Mouse (Mus musculus) liver, postnatal 0 days (tissue): ENCODE data around the gene Xpo4. TPM values are rescaled to one million over a fixed set of nuclear protein-coding genes. Genes with fewer than 3 reads are reported as not detected.

Experiments used
- ATAC-seq: fragments of 200-750 bp; cut with Nextera tagmentation; 2 replicates; pipeline ENCODE4 v1.8.0; 2017; ENCODE audit warnings: mild to moderate bottlenecking, moderate library complexity
- DNase-seq: peaks from one replicate; pipeline ENCODE4 v3.0.0-alpha.2; 2016
- H3K27ac ChIP-seq: fragments of 300-500 bp; sonication (generic); 2 replicates; pipeline ENCODE4 v1.5.1; 2014; ENCODE audit warnings: antibody characterized with exemption, moderate library complexity, mild to moderate bottlenecking, low read depth
- H3K27me3 ChIP-seq: fragments of 300-500 bp; sonication (generic); 2 replicates; pipeline ENCODE4 v1.6.1; 2014; ENCODE audit warnings: low read length, control low read depth, mixed read lengths; ENCODE audit not compliant: insufficient read depth
- H3K36me3 ChIP-seq: fragments of 300-500 bp; sonication (generic); replicated peaks from 2 replicates; pipeline ENCODE4 v1.6.1; 2014; ENCODE audit warnings: mild to moderate bottlenecking, control low read depth, low read length, moderate library complexity, mixed read lengths; ENCODE audit not compliant: insufficient read depth
- H3K4me1 ChIP-seq: fragments of 300-500 bp; sonication (generic); 2 replicates; pipeline ENCODE4 v1.6.1; 2014; ENCODE audit warnings: antibody characterized with exemption, mild to moderate bottlenecking, control low read depth; ENCODE audit not compliant: insufficient read depth
- H3K4me2 ChIP-seq: fragments of 300-500 bp; sonication (generic); 2 replicates; pipeline ENCODE4 v1.6.1; 2014; ENCODE audit warnings: low read depth, mild to moderate bottlenecking, low read length, moderate library complexity, mixed read lengths
- H3K4me3 ChIP-seq: fragments of 300-500 bp; sonication (generic); 2 replicates; pipeline ENCODE4 v1.5.1; 2014; ENCODE audit warnings: low read depth, low read length
- H3K9ac ChIP-seq: fragments of 300-500 bp; sonication (generic); replicated peaks from 2 replicates; pipeline ENCODE4 v1.6.1; 2014; ENCODE audit warnings: mild to moderate bottlenecking, moderate library complexity
- H3K9me3 ChIP-seq: fragments of 300-500 bp; sonication (generic); 2 replicates; pipeline ENCODE4 v1.6.1; 2016; ENCODE audit warnings: mild to moderate bottlenecking, control low read depth, low read length, mixed read lengths
- CTCF ChIP-seq: sonication (generic); IDR thresholded peaks from 2 replicates; pipeline ENCODE4 v1.5.1; 2016; ENCODE audit warnings: antibody characterized with exemption, low read depth
- EP300 ChIP-seq: IDR thresholded peaks from 2 replicates; pipeline ENCODE4 v1.6.1; 2016; ENCODE audit warnings: antibody characterized with exemption, low read depth, mild to moderate bottlenecking
- WGBS: fragments of 180-500 bp; shearing (Covaris S2); extraction: QIAGEN DNeasy Blood & Tissue Kit; methylation state at CpG from one replicate; pipeline ENCODE4 v1.1.7; 2014; ENCODE audit not compliant: insufficient replicate concordance; 5-methylcytosine and 5-hydroxymethylcytosine counted together
- polyA plus RNA-seq: library from polyadenylated mRNA; unstranded; fragments of >200 nt; fragmentation: Nextera tagmentation; extraction: Ambion mirVana; gene quantifications from 2 replicates; pipeline ENCODE4 v1.2.1, GENCODE M21; 2015

Xpo4 gene
- polyA plus RNA-seq, 1 experiment from 2014 or later, result 4.9 TPM

DNA sequence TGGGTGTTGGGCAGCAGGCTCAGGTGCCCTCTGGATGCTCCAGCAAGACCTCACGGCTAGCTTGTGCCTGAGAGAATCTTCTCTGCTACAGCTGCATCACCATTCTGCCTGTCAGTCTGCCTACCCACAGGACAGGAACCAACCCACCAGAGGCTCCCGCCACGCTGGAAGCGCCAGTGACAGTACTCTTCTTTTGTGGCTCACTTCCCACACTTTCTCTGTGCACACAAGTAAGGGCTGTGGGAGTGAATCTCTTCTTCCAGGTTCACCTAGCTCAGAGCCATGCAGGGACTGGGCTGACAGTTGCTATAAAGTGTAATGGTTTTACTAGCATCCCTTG lies 41.5 kb upstream of the Xpo4 start:
- DNase-seq (no peak), ATAC-seq (no peak)
- Histone ChIP-seq H3K4me1 (peaks cover 7% of the 10 kb centered on the region), H3K4me2 (no peak overlapping the region), H3K9ac (no peak overlapping the region), H3K36me3 (peaks cover 14% of the 10 kb centered on the region), H3K4me3 (no peak overlapping the region), H3K27me3 (no peaks in the 10 kb centered on the region), H3K9me3 (no peaks in the 10 kb centered on the region), H3K27ac (no peak overlapping the region)
- 73% methylated on average over 4 of the region's 4 CpGs for WGBS
- TF ChIP-seq EP300 (no peak), CTCF (no peak)

- H3K27me3 ChIP-seq, result no peaks in the 10 kb centered on the region
- WGBS, result 81% methylated on average over 4 of the region's 4 CpGs
- TF ChIP-seq EP300 (no peak), CTCF (no peak)
These were observed 40.5 kb upstream of the Xpo4 start for GRCm38 (mm10) chr14:57705759-57706158.

GRCm38 (mm10) chr14:57705075-57705474 lies 39.8 kb upstream of the Xpo4 start:
- no peaks in the 10 kb centered on the region for H3K27me3 ChIP-seq
- H3K4me3 ChIP-seq, result no peak overlapping the region
- TF ChIP-seq CTCF (no peak), EP300 (no peak)
- no peaks in the 10 kb centered on the region for H3K9me3 ChIP-seq
- no peak overlapping the region for H3K4me2 ChIP-seq
- 83% methylated on average over 4 of the region's 4 CpGs for WGBS
- no peak for ATAC-seq
- no peak overlapping the region for H3K9ac ChIP-seq
- no peaks in the 10 kb centered on the region for H3K4me1 ChIP-seq
- no peak overlapping the region for H3K27ac ChIP-seq
- DNase-seq, result no peak
- H3K36me3 ChIP-seq, result peaks cover 19% of the 10 kb centered on the region

More at GRCm38 (mm10) chr14:57705759-57706158, 40.5 kb upstream of the Xpo4 start:
- Histone ChIP-seq H3K4me1 (peaks cover 2% of the 10 kb centered on the region; the same call in 1 of the 2 replicates), H3K4me2 (no peak overlapping the region), H3K27ac (no peak overlapping the region), H3K4me3 (no peak overlapping the region), H3K9me3 (no peaks in the 10 kb centered on the region), H3K9ac (no peak overlapping the region), H3K36me3 (peaks cover 14% of the 10 kb centered on the region)
- no peak for ATAC-seq
- no peak for DNase-seq

- H3K4me3 ChIP-seq, result no peak overlapping the region
- no peak overlapping the region for H3K9ac ChIP-seq
- H3K36me3 ChIP-seq, result peaks cover 41% of the 10 kb centered on the region
- H3K9me3 ChIP-seq, result no peaks in the 10 kb centered on the region
- H3K4me1 ChIP-seq, result no peaks in the 10 kb centered on the region
- H3K27me3 ChIP-seq, result no peaks in the 10 kb centered on the region
- WGBS, result 70% methylated on average over 12 of the region's 12 CpGs
- H3K27ac ChIP-seq, result no peak overlapping the region
- TF ChIP-seq CTCF (no peak), EP300 (no peak)
- H3K4me2 ChIP-seq, result no peak overlapping the region
- no peak for ATAC-seq
- DNase-seq, result no peak
These were observed 36.8 kb upstream of the Xpo4 start for GRCm38 (mm10) chr14:57701915-57702477.

DNA sequence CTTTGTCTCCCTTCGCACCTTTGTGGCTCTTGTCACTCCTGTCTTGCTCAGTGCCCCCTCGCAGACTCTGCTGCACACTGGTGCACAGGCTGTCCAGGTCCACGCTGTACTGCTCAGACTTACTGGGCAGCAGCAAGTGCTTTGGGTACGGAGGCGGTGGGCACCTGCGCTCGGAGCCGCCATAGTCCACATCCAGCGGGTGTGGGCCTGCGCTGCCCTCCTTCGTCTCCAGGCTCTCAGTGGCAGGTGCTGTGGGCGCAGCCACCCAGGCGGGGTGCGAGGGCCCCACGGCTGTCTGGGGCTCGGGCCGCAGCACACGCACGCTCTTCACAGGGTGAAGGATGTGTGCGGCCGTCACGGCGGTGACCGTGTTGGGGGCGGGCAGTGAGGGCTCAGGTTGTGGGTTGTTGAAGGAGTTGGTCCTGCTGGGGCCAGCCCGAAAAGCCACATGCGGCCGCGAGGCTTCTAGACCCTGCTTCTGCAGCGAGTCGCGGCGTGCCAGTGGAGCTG lies 34.3 kb upstream of the Xpo4 start:
- no peak for TF ChIP-seq CTCF
- TF ChIP-seq EP300, result no peak
- Histone ChIP-seq H3K36me3 (peaks cover 54% of the 10 kb centered on the region), H3K27ac (no peak overlapping the region), H3K4me3 (no peak overlapping the region), H3K4me2 (no peak overlapping the region), H3K9ac (no peak overlapping the region), H3K4me1 (no peaks in the 10 kb centered on the region), H3K27me3 (no peaks in the 10 kb centered on the region), H3K9me3 (no peaks in the 10 kb centered on the region)
- WGBS, result 90% methylated on average over 33 of the region's 33 CpGs
- ATAC-seq (no peak), DNase-seq (no peak)

DNA sequence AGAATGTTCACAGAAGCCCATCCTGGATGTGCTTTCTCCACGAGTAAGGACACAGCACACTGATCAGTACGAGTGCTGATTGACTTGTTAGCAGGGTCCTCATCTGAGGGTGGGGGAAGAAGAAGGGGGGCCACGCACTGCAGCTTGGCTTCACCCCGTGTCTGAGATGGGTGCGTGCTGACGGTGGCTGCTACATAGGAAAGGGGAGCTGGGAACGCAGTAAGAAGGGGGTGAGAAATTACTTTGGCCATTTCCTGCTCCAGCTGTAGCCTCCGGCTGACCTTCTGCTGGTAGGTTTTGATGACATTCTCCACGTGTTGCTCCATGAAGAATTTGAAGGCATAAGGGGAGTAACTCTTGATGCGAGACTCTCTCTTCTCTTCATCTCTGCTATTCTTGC lies 33.8 kb upstream of the Xpo4 start:
- H3K36me3 ChIP-seq, result peaks cover 59% of the 10 kb centered on the region
- H3K27me3 ChIP-seq, result no peaks in the 10 kb centered on the region
- TF ChIP-seq CTCF (no peak), EP300 (no peak)
- no peak overlapping the region for H3K4me3 ChIP-seq
- DNase-seq (no peak), ATAC-seq (no peak)
- no peak overlapping the region for H3K4me2 ChIP-seq
- H3K4me1 ChIP-seq, result no peaks in the 10 kb centered on the region
- H3K9ac ChIP-seq, result no peak overlapping the region
- no peaks in the 10 kb centered on the region for H3K9me3 ChIP-seq
- WGBS, result 87% methylated on average over 10 of the region's 10 CpGs
- no peak overlapping the region for H3K27ac ChIP-seq

DNA sequence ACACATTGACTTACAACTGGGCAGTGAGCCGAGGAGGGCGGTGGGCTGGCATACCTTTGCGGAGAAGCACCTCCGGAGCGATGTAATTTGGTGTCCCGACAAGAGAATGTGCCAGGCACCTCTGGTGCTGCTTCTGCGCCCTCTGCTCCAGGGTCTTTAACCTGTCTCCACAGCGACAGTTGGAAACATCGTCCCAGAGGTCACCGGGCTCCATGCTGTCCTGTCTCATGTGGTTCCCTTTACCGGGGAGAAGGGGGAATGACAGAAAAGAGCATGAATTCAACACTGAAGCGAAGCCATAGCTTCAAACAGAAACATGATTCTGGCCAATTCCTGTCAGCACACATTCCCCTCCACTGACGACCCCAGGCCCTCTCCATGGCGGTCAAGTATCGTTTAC lies 30.8 kb upstream of the Xpo4 start:
- no peak overlapping the region for H3K4me2 ChIP-seq
- no peak for ATAC-seq
- H3K27me3 ChIP-seq, result no peaks in the 10 kb centered on the region
- DNase-seq, result no peak
- no peak overlapping the region for H3K9ac ChIP-seq
- no peak overlapping the region for H3K27ac ChIP-seq
- no peak overlapping the region for H3K4me3 ChIP-seq
- no peaks in the 10 kb centered on the region for H3K9me3 ChIP-seq
- H3K36me3 ChIP-seq, result peaks cover 74% of the 10 kb centered on the region
- 92% methylated on average over 15 of the region's 15 CpGs for WGBS
- no peak for TF ChIP-seq EP300
- TF ChIP-seq CTCF, result no peak
- peaks cover 8% of the 10 kb centered on the region for H3K4me1 ChIP-seq
